Mouse (Mus musculus) large intestine, adult 2 months (tissue): ENCODE measurements around the gene Pde3a. TPM values are rescaled to one million over a fixed set of nuclear protein-coding genes. Genes with fewer than 3 reads are reported as not detected.
"Not testable (repeated sequence)": the region's sequence is repeated elsewhere in the genome, so short reads cannot be mapped to it uniquely, and the experiment has no call there.

Experiments used
- DNase-seq: peaks from one replicate; pipeline ENCODE4 v3.0.0-alpha.2; 2012; ENCODE audit warnings: low read depth, low spot score
- WGBS: fragments of 180-500 bp; shearing (Covaris S2); methylation state at CpG from one replicate; pipeline ENCODE4 v1.1.7; 2018; 5-methylcytosine and 5-hydroxymethylcytosine counted together
- polyA plus RNA-seq: library from polyadenylated mRNA; depleted of rRNA; stranded (reverse); fragments of >200 nt; gene quantifications from 2 replicates; pipeline ENCODE4 v1.2.3, GENCODE M21; 2012

Pde3a gene
- polyA plus RNA-seq, 1 experiment = 2.7 TPM

DNA sequence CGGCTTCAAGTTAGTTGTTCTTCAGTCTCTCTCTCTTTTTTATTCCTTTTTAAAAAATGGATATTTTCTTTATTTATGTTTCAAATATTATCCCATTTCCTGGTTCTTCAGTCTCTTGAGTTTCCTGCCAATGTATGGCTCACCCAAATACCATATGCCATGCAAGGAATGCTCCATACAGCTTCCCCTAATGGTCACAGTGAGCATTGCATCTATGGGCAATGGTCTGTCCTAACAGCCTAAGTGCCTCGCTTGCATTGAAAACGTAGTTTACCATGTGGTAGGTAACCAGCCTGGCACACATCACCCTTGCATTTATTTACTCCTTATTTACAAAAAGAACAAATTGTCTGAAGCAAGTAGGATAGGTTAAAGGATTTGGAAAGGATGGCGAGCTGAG, 64.0 kb downstream of the Pde3a start:
- DNase-seq = no peak
- WGBS = 94% methylated on average over 4 of the region's 4 CpGs

DNA sequence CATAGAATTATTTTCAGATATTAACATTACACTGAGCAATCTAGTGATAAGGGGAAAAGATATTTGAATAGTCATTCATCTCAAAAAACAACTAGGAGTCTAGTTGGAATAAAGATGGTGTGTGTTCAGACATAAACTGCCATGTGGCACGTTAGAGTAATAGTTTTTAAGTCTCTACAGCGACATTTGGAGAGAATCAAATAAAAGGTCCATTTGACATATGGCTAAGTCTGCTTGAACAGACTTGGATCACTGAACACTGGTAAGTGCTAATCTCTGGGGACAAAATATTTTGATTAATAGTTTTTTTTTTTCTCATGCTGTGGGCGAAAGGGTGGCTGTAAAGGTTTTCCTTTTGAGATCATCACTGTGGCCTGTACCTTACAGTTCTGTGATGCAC, 69.4 kb downstream of the Pde3a start:
- 86% methylated on average over 3 of the region's 3 CpGs for WGBS
- no peak for DNase-seq

DNA sequence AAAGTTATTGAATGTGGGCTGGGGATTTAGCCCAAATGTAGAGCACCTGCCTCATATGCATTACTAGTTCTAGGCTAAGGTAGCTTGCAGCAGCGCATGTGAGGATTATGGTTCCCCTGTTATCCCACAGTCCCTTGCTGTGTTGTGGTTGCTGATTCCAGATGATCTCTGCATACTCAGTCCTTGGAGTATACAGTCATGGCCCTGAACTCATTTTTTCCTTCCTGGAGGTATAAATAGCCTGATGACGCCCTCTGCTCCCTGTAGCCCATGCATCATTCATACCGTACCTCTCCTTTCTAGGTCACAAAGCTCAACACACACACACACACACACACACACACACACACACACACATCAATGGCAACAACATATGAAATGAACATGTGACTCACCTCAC, 72.2 kb downstream of the Pde3a start:
- WGBS = 80% methylated on average over 3 of the region's 3 CpGs

DNA sequence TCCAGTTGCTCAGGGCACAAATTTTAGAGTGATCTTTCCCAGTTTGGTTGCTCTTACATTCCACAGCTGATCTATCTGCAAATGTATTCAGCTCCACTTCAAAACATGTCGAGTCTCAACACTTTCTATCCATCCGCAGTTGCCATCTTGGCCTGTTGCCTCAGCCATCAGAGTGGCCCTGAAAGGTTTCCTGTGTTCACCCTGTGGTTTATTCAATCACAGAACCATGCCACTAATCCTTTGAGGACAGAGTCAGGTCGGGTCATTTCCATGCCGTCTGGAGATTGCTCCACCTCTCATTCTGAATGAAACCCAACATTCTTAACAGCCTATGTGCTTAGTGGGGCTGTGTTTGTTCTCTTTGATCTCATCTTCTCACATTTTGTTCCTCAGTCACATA, 73.9 kb downstream of the Pde3a start:
- WGBS = 46% methylated on average over 4 of the region's 4 CpGs
- no peak for DNase-seq

More for the DNA sequence above, 72.2 kb downstream of the Pde3a start:
- no peak for DNase-seq

DNA sequence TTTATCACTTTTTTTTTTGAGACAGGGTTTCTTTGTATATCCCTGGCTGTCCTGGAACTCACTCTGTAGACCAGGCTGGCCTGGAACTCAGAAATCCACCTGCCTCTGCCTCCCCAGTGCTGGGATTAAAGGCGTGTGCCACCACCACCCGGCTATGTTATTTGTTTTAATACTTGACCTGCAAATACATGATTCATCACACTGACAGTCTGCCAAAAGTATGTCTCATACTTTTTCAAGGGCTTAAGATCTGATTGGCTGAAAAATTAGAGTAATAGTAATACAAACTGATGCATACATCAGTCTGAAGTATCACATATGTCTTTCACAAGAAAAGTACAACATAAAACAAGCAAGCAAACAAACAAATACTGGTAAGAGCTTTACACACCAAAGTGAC, 78.1 kb downstream of the Pde3a start:
- 24% methylated on average over 2 of the region's 2 CpGs for WGBS
- not testable (repeated sequence) for DNase-seq

DNA sequence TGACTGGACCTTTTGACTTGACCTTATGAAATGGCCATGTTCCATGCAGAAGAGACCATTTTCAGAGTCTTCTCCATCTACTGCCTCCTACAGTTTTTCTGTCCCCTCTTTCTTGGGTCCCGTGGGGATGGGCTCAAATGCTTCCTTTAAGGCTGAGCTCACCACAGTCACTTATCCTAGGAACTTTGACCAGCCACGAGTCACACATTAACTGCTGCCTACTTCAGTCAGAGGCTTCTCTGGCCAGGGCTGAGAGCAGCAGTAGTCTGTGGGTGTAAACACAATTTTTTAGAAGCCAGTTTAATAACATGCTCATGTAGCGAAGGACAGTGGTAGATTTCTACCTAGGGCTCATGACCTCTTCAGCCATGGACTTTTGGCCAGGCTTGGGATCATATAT, 79.0 kb downstream of the Pde3a start:
- no peak for DNase-seq
- 18% methylated on average over 3 of the region's 3 CpGs for WGBS

DNA sequence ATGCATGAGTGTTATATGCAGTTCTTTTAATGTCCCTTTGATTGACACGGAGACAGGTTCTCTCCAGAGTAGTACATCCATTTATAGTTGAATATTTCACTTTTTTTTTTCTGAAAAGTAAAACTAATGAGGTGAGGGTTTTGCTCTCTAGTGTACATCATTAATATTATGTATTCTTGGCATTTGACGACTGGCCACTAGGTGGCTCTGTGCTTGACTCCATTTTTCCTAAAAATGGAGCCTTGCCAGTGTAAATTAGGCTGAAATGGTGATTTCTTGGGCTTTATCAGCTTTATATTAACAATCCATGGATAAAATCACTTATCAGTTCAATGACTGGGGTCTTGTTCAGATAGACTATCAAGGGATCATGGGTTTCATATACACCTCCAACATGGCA, 82.4 kb downstream of the Pde3a start:
- 66% methylated on average over 2 of the region's 2 CpGs for WGBS
- no peak for DNase-seq

DNA sequence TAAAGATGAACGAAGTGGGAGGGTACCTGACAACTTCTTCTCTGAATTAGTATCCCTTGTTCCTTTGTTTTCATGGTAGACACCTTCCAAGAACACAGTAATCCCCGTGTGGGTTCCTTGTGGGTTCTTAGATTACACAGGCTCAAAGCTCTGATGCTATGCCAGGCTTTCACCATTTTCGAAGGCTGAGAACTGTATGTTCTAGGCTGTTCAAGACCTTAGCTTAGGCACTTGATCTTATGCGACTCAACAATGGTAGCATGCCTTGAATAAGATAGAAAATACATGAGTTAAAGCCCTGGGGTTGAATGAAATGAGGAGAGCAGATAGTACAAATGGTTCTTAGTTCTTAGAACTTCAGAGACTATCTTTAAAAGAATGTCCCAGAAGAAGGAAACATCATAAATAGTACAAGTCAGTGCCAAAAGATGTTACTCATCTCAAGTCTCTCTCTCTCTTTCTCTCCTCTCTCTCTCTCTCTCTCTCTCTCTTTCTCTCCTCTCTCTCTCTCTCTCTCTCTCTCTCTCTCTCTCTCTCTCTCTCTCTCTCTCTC, 83.6 kb downstream of the Pde3a start:
- no peak for DNase-seq
- 78% methylated on average over 4 of the region's 4 CpGs for WGBS

DNA sequence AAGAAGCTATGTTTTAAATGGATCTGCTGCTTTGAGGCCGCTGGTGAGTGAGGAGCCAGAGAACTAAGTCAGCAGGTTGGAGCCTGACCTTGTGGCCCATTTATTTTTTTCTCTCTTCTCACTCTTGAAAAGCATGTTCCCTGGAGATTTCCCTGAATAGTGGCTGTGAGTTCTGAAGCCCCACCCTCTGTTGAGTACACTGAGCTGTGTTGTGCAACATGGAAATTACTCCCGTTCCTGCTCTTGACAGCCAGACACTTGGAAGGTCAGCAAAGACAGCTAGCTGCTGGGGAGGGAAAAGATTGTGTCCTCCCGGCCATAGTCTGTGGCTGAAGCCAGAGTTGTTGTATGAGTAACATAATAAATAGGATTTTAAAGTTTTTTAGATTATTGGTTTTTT, 84.2 kb downstream of the Pde3a start:
- no peak for DNase-seq
- WGBS = 9% methylated on average over 3 of the region's 3 CpGs

DNA sequence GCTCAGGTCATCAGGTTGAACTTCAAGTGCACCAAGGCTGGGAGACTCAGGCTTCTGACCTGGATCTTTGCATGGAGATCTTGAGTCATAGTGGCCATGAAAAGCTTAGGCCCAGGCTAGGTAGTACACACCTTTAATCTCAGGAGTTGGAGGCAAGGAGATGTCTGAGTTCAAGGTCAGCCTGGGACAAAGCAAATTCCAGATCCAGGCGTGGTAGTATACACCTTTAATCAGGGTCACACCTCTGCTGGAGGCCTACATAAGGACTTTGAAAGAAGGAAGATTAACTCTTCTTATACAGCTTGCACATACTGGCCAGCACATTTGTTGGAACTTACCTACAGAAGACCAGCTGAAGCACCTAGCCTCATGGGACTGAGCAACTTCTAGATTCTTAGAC, 86.8 kb downstream of the Pde3a start:
- 44% methylated on average over 1 of the region's 1 CpGs for WGBS
- DNase-seq = no peak

DNA sequence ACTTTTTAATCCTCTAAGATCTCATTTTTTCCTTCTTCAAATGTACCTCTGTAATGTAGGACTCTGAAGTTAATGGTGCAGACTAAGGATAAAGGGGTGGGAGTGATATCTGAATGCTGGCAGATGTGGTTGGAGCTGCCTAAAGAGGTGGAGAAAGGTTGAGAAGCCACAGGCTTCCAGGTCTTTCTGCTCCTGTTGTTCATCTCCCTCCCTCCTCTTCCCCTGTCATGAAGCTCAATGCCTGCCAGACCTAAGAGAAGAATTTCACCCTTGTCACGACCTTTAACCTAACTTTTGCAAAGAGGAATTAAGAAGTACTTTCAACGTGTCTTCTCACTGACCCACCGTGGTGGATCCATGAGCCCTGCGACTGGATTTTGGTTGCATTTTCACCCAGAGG, 87.4 kb downstream of the Pde3a start:
- no peak for DNase-seq

DNA sequence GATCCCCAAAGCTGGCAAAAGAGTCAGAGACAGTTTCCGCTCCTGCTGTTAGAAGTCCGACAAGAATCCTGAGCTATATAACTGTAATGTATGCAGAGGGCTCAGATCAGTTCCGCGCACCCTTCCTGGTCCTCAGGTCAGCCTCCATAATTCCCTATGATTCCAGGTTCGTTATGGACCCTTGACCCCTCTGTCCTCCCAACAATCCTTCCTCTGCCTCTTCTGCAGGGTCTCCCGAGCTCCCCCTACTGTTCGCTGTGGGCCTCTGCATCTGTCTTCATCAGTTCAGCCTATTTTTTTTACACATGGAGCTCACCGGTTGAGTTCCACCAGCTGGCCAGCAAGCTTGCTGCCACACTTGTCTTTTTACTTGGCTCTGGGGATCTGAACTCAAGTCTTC, 88.6 kb downstream of the Pde3a start:
- WGBS = 65% methylated on average over 8 of the region's 8 CpGs

More for the DNA sequence above, 87.4 kb downstream of the Pde3a start:
- 73% methylated on average over 4 of the region's 4 CpGs for WGBS

DNA sequence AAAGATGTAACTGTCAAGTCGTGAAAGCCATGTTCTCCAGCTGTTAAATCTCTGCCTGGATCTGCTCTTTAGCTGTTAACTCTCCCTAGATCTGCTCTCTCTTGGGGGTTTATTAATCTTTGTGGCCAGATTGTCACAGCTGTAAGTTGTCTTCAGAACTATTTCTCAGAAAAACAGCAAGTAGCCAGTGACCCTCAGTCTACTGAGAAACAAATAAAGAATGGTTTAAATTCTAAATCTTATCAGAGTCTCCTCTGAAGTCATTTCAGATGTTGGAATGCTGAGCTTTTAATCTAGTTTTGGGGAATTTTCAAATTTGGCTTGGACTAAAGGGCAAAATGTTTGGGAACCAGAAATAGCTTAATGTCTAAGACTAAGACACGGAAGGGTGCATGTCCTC, 92.3 kb downstream of the Pde3a start:
- DNase-seq = no peak
- WGBS = 70% methylated on average over 2 of the region's 2 CpGs

More for the DNA sequence above, 88.6 kb downstream of the Pde3a start:
- DNase-seq = no peak

DNA sequence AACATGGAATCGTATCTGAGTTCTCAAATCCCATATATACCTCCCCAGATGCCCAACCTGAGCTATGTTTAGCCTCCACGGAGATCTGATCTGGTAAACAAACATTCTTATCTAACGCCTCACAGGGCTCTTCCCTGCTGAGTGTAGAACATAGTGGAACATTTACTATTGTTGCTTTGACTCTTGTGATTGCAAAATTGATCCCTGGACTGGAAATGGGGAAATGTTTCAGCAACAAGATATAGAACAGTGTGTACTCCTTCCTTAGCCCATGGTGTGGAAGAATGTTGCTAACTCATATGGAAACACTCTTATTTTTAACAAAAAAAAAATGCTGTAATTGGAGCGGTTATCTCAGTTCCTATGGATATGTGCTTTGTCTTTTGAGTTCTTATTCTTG, 98.8 kb downstream of the Pde3a start:
- 22% methylated on average over 4 of the region's 4 CpGs for WGBS
- DNase-seq = no peak

DNA sequence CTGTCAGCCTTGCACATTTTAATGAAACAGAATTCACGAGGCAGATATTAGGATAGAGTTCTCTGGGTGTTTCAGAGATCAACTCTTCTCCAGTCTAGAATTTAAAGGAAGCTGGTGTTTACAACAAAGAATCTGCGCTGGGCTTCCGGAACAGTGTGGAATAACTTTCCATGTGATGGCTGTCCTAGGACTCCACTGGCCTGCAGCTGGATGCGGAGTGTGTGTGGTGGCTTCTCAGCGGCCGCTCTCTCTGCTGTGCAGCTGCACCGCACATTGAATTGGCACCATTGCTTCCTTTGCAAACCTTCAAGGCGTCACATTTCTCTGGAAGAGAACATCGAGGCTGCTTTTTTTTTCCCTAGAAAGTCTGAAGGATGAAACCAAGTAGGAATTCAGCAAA, 99.5 kb downstream of the Pde3a start:
- 60% methylated on average over 9 of the region's 9 CpGs for WGBS
- DNase-seq = no peak

DNA sequence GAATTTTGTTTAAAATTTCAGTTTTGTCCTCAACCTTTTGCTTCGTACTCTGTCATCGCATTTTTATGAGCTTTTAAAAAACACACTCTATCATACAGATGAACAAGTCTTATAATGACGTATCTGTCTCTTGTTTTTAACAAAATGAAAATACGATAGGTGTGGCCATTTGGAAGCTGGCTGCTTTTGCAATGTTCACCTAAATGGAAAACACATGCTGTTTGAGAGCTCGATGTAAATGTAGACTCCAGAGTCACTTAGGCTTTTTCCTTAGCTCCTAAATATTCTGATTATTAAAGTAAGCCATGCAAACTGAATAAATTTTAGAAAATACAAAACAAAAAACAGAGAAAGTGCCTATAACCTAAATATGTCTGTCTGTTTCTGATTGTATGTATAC, 101.2 kb downstream of the Pde3a start:
- no peak for DNase-seq
- 87% methylated on average over 5 of the region's 5 CpGs for WGBS

DNA sequence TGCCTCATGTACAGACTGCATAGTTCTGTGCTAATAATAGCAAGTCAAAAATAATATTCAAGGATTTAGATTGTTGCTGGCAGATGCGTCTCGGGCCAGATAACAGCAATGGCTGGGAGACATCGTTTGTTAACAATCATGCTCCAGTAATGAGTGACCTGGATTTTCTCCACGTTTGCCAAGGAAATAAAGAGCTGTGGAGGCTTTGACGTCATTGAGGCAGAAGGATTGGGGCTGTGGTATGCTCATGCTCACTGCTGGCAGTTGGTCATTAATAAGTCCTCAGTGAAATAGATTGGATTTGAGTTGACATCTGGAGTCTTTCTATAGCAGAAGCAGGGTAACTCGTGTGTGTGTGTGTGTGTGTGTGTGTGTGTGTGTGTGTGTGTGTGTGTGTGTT, 103.2 kb downstream of the Pde3a start:
- WGBS = 61% methylated on average over 6 of the region's 6 CpGs

DNA sequence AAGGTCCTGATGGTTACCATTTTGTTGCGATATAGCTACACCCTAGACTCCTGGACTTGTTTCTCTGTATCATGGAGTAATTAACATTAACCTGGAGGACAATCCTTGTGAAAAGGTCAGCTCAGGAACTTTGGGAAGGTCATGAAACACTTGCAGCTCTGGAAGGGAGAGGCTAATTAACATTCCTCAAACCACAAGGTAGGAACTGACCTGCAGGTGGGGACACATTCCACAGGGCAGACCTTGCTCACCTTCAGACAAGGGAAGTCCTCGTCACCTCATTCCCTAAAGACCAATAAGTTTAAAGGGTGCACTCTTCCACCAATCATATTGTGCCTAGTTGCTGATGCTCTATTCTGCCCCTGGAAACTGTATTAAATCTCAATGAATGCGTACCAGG, 114.6 kb downstream of the Pde3a start:
- DNase-seq = no peak
- WGBS = 94% methylated on average over 3 of the region's 3 CpGs

More for the DNA sequence above, 103.2 kb downstream of the Pde3a start:
- DNase-seq = no peak

DNA sequence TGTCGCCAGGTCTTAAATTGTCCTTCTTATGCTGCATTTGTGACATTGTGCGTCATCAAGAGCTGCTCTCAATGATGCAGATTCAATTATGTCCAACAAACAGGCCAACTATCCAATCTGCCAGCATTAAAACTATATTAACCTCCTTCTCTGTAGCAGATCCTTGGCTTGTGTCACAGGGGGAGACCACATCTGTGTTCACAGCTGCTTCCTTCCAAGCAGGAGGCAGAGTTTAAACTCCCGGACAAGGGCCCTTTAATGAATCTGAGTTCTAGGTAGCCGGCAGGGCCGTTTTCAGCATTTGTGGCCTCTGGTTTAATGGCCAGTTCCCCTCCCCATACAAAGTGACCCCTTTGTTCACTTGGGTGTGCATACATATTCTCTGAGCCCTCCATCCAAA, 118.0 kb downstream of the Pde3a start:
- WGBS = 71% methylated on average over 5 of the region's 5 CpGs
- DNase-seq = no peak

DNA sequence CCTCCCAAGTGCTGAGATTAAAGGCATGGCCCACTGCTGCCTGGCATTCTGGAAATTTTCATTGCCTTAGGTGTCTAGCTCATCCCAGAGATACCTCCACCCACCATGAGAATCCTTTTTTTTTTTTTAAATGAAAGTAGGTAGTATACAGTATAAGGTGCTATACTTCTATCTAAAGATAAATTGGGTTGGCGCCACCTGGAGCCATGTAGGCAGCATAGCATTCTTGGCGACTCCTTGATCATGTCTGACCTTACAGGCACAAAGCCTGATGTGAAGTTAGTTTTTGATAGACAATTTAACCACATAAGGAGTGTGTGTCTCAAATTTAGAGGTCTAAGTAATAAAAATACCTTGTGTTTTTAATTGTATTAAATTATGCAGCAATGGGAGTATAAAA, 123.6 kb downstream of the Pde3a start:
- WGBS = 60% methylated on average over 2 of the region's 2 CpGs
- no peak for DNase-seq

DNA sequence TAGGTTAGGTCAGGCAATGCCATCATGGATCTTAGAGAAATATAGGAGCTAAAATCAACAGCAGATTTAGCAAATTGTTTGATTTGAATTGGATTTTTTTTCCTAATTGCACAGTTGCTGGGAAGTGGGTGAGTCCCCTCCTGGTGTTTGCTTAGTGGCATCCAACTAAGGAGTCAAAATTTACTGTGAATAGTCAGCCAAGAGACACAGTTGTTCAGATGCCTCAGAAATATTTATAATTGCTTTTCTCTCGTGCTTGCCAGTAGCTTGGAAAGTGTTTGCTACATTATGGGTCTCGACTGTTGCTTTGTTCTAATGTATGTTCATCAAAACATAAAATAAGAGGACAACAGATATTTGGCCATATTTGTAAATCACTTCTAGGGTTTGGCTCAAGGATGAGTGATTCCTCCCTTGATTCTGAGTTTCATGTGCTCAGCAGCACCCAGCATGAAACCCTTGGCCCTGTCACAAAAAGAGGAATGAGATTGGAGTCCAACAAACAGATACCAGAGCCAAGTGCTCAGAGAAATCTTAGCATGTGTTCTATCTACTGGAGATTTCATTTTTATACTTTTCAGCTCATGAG, 125.5 kb downstream of the Pde3a start:
- no peak for DNase-seq
- WGBS = 63% methylated on average over 2 of the region's 2 CpGs

DNA sequence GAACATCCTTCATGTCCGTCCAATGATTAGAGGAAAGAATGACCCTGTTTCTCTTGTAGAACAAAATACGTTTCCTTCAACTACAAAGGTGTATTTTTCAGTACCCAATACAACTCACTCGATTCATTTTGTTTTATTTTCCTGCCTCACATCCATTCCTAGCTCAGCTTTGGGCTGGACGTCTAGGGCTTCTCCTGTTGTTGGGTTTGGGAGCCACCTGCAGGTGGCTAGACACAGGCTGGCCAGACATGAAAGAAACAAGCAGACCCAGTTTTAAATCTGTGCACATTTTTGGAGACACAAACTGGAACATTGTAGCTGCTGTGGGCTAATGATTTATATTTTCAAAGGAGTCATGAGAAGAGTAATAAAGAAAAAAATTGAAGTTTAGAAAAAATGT, 126.1 kb downstream of the Pde3a start:
- DNase-seq = no peak
- 49% methylated on average over 4 of the region's 4 CpGs for WGBS
